Mouse (Mus musculus) CD4-positive, CD25-positive, alpha-beta regulatory T cell, adult 4 months (primary cell): Measurements from ENCODE around the gene Adgrg3. TPM values are rescaled to one million over a fixed set of nuclear protein-coding genes. Genes with fewer than 3 reads are reported as not detected.

Experiments used
- ATAC-seq: one replicate; pipeline ENCODE4 v1.8.0; 2017
- polyA plus RNA-seq, 2 experiments: library from polyadenylated mRNA; unstranded; fragments of 100-300 nt; shearing (Covaris generic); gene quantifications; one replicate each; pipeline ENCODE4 v1.2.1; 2017

The Adgrg3 gene
- polyA plus RNA-seq, 2 experiments from 2014 or later = 0.51 TPM; not detected in 1

DNA sequence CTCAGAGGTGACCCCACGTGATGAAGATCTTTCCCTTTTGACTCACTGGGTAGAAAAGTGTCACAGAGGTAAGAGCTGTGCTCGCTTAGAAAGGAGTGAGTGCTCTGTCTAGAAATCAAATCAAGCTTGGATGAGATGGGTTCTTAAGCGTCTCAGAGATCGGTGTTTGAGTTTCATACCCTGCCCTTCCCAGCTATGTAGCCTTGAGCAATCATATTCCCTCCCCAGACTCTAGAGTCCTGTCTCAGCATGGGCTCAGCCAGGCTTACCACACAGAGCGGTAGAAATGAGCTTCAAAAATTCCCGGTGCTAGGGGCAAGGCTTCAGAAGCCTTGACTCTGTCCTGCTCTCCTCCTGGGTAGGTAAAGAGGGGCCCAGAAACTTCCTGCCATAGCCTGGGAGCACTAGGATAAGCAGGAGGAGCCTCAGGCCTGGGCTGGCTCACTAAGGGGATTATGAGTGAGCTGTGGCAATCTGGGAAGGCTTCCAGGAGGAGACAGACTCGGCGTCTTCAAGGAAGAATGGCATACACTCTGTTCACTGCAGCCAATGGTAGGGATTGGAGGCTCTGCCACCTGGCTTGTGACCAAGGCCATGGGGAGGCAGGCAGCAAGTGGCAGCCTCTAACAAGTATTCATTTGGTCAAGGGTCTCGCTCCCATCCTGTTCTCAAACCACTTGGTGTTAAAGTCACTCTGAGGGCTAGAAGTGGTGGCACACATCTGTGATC is 24.3 kb upstream of the Adgrg3 start:
- ATAC-seq = no peak

- ATAC-seq = no peak
Observed at GRCm38 (mm10) chr8:94994006-94994405, 23.5 kb upstream of the Adgrg3 start.

- no peak for ATAC-seq
Observed at GRCm38 (mm10) chr8:94994510-94994909, 23.0 kb upstream of the Adgrg3 start.

- ATAC-seq = no peak
Observed at GRCm38 (mm10) chr8:94995336-94995893, 22.1 kb upstream of the Adgrg3 start.

- no peak for ATAC-seq
Observed at GRCm38 (mm10) chr8:94996037-94996436, 21.5 kb upstream of the Adgrg3 start.

DNA sequence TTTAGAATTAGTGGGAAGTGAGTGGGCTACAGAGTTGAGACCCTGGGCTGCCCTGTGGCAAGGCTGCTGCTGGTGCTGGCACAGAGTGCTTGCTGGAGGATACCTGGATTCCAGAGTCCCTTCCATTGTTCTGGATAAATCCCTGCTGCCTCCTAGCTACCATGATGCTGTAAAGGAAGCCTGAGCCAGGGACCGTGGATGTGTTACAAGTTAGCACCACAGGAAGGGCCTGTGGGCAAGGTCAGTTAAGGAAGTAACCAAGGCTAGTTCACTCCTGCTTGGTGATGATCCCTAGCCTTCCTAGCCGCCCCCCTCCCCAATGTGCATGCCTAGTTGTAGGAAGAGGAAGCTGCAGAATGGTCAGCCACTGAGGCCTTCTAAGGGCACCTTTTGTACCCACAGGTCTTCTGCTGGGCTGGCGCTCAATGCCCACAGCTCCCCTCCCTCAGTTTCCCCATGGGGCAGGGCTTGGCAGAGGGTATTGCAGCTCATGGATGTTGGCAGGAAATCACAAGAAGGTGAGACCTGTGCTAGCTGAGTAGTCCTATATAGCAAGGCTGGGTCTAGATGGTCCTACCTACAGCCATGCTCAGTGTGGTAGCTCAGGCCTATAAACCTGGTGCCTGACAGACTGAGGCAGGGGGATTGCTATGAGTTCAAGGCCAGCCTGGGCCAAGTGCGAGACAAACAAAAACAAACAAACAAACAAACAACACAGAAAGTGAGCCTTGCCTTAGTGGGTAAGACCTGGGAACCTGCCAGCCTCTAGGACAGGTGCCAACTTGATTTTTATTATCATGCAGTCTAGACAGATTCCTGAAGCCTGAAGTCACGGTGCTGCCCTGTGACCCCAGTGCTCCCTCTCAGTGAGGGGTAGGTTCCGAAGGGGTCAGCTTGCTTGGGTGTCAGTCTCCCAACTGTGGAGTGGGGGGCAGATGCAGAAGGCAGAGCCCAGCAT is 20.3 kb upstream of the Adgrg3 start:
- no peak for ATAC-seq

- ATAC-seq = no peak
Observed at GRCm38 (mm10) chr8:94997857-94998243, 19.6 kb upstream of the Adgrg3 start.

- ATAC-seq = no peak
Observed at GRCm38 (mm10) chr8:94998431-94998830, 19.1 kb upstream of the Adgrg3 start.

- ATAC-seq = no peak
Observed at GRCm38 (mm10) chr8:94999004-94999403, 18.5 kb upstream of the Adgrg3 start.

DNA sequence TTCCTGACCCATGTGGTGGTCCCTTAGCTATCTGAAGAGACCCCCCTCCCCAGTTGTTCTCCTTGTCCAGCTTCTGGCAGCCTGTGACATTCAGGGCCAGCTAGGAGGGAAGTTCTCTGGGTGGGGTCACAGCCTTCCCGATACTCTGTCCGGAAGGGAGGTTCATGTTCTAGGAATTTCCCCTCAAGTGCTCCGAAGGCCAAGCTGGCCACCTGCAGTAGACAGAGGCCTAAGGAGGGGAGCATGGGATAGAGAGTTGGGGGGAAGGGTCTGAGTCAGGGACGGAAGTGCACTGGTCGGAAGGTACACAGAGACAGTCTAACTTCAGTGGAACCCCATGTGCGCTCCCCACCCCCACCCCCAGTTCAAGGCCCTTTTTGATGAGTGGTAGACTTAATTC is 17.5 kb upstream of the Adgrg3 start:
- ATAC-seq = no peak

DNA sequence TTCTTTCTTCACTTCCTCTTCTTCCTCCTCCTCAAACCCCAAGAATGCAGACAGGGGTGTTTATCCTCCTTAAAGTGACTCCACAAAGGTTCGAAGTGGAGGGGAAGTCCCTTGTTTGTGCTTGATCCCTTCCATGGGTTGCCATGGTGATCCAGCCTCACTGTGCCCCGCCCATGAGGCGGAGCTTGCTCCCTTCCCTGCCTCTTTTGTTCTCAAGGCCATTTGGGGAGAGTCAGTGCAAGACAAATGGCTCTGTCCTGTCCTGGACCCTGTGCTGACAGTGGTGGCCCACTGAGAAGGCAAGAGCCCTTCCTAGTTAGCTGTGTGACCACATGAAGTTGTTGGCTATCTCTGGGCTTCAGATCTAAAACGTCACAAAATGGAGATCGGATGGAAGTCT is 16.8 kb upstream of the Adgrg3 start:
- ATAC-seq = peak; percentile 64

GRCm38 (mm10) chr8:95001165-95001564 is 16.3 kb upstream of the Adgrg3 start:
- ATAC-seq = no peak

- peak; percentile 82 for ATAC-seq
Observed at GRCm38 (mm10) chr8:95001655-95002054, 15.8 kb upstream of the Adgrg3 start.

GRCm38 (mm10) chr8:95002089-95002655 is 15.3 kb upstream of the Adgrg3 start:
- ATAC-seq = no peak

DNA sequence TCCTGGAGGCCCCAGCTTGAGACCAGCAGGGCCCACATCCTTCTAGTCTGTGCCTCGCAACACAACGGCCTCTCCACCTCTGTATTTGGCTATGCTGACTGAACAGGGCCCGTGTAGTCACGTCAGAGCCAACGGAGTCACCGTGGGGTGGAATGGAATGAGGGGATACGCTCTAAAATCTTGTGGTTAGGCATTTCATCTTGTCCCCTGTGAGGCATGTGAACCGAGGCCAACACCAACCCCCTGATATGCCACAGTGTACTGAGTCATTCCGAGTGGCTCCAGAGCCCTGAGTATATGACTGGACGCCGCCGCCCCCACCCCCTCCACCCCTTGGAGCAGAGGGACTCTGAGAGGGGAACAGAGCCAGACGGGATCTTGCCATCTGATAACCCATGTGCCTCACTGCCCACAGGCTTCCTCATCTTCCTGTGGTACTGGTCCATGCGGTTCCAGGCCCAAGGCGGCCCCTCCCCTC is 5.0 kb upstream of the Adgrg3 start:
- ATAC-seq = no peak

GRCm38 (mm10) chr8:95015866-95016265 is 1.6 kb upstream of the Adgrg3 start:
- no peak for ATAC-seq

- ATAC-seq = no peak
Observed at GRCm38 (mm10) chr8:95016684-95017083, 808 bp upstream of the Adgrg3 start.

DNA sequence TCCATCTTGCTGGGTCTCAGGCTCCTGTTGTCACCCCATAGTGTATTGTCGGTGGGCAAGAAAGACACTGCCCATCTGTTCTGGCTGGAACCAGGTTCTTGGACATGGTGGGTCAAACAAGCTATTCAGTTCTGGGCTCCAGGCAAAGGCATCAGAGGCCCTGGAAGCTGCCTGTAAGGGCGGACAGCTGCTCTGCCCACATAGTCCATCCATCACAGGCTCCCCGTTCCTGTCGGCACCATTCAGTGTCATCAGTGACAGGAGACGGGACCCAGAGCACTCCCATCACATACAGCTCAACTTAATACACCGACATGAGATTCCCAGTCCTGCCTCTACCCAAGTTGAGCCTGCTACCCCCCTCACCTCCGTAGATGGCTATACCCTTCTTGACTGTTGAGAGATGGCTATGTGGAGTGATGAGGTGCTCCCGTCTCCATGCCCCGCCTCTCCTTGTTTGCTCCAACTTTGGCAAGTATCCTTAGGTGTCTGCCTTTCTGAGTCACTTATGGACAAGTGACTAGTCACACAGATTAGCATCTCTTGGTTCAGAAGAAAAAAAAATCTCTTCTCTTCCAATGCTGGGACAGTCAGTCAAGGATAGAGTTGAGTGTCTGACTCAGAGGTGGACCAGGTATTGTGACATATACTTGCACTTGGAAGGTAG is 610 bp downstream of the Adgrg3 start:
- no peak for ATAC-seq

- ATAC-seq = peak; percentile 37
Observed at GRCm38 (mm10) chr8:95020293-95020777, 2.8 kb downstream of the Adgrg3 start.

GRCm38 (mm10) chr8:95020821-95021220 is 3.3 kb downstream of the Adgrg3 start:
- no peak for ATAC-seq

DNA sequence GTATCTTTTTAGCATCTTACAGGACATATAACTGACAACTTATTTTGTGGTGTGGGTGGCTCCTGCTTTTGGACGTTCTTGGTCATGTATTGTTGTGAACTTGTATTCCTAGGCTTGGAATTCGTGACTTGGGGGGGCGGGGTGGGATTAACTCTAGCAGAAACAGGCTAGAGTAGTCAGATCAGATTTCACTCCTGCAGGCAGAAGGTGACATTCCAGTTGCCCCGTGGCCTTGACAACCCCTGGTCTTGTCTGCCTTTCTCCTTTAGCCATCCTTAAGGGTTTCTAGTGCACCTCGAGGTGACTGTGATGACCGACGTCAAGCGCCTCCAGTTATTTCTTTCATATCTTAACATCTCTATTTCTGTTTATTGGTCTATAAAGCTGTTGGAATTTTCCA is 5.7 kb downstream of the Adgrg3 start:
- no peak for ATAC-seq

- no peak for ATAC-seq
Observed at GRCm38 (mm10) chr8:95024387-95024786, 6.9 kb downstream of the Adgrg3 start.
